Mouse (Mus musculus): Measurements from ENCODE around the gene Aldh9a1. TPM values are rescaled to one million over a fixed set of nuclear protein-coding genes. Genes with fewer than 3 reads are reported as not detected.

Gene Aldh9a1
- polyA plus RNA-seq, 1 experiment from 2014 or later = 112 TPM

DNA sequence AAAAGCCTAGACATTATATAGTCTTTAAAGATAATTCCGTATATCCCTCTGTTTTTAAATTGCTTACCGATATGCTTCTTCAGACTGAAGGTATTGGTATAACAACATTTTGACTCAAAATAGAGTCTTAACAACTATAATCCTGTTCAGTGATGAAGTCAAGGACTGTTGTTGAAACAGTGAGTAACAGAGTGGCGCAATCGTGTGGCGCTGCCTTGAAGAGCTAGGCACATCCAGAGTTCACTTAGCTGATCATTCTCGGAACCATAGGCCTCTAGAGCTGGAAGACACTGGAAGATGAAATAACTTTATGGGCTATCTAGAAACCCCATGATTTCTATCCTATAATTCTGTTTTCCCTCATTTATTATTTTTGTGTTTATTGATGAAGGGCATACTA lies 28.1 kb upstream of the Aldh9a1 start:
- Histone ChIP-seq H3K4me3 (ENCODE audit: low read depth, low read length) (no peak overlapping the region), H3K4me2 (no peak overlapping the region), H3K27ac (ENCODE audit: low read depth, low read length) (no peak overlapping the region), H3K27me3 (replicated peaks; ENCODE audit: control insufficient read depth, insufficient read depth, low read length) (no peaks in the 10 kb centered on the region), H3K4me1 (replicated peaks; ENCODE audit: control insufficient read depth, insufficient read depth, low read length) (no peaks in the 10 kb centered on the region), H3K9me3 (ENCODE audit: control insufficient read depth, low read length) (no peaks in the 10 kb centered on the region), H3K9ac (ENCODE audit: low read depth, low read length) (no peak overlapping the region), H3K36me3 (ENCODE audit: control insufficient read depth, insufficient read depth, low read length) (peaks cover 30% of the 10 kb centered on the region)
- ATAC-seq (replicated peaks; ENCODE audit: low FRiP score) (no peak), DNase-seq (ENCODE audit: low spot score) (no peak)
- WGBS = 93% methylated on average over 6 of the region's 6 CpGs

DNA sequence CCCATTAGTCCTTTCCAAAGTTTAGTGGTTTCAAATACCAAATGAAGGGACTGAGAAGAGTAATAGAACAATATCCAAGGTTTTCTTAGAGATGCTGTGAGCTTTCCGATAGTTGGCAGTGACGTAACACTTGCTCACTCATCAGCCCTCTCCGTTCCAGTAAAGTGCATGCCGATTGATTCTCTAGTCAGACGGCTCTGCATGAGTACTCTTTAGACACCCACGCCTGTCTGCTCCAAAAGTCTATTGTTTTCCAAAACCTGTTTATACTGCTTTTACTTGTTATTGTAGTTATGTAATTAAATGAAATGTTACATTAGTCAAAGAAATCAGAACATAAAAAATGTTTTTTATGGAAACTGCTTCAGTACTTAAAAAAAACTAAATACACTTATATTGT lies 21.0 kb upstream of the Aldh9a1 start:
- H3K4me3 ChIP-seq (ENCODE audit: low read depth, low read length) = no peak overlapping the region
- H3K4me1 ChIP-seq (replicated peaks; ENCODE audit: control insufficient read depth, insufficient read depth, low read length) = no peaks in the 10 kb centered on the region
- DNase-seq (ENCODE audit: low spot score) (no peak), ATAC-seq (replicated peaks; ENCODE audit: low FRiP score) (no peak)
- H3K4me2 ChIP-seq = no peak overlapping the region
- 91% methylated on average over 6 of the region's 6 CpGs for WGBS
- no peaks in the 10 kb centered on the region for H3K27me3 ChIP-seq (replicated peaks; ENCODE audit: control insufficient read depth, insufficient read depth, low read length)
- H3K36me3 ChIP-seq (ENCODE audit: control insufficient read depth, insufficient read depth, low read length) = peaks cover 22% of the 10 kb centered on the region
- H3K9ac ChIP-seq (ENCODE audit: low read depth, low read length) = no peak overlapping the region
- no peaks in the 10 kb centered on the region for H3K9me3 ChIP-seq (ENCODE audit: control insufficient read depth, low read length)
- no peak overlapping the region for H3K27ac ChIP-seq (ENCODE audit: low read depth, low read length)

DNA sequence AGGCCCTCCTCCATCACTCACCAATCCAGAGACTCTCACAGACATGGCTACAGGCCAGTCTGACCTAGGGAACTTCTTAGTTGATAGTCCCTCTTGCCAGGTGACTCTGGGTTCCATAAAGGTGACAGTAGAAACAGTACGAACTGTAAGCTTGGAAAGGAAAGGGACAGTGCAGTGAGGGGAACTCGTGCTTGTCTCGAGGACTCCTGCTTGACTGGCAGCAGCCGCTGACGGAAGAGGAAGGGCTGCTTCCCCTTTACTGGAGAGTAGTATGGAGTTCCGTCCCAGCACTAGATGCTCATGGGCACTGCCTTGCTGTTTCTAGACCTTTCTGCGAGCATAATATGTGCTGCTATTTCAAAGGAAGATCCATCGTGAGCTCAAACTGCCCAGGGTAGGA lies 18.7 kb upstream of the Aldh9a1 start:
- ATAC-seq (replicated peaks; ENCODE audit: low FRiP score) (no peak), DNase-seq (ENCODE audit: low spot score) (no peak)
- H3K9ac ChIP-seq (ENCODE audit: low read depth, low read length) = no peak overlapping the region
- no peaks in the 10 kb centered on the region for H3K4me1 ChIP-seq (replicated peaks; ENCODE audit: control insufficient read depth, insufficient read depth, low read length)
- no peaks in the 10 kb centered on the region for H3K9me3 ChIP-seq (ENCODE audit: control insufficient read depth, low read length)
- H3K36me3 ChIP-seq (ENCODE audit: control insufficient read depth, insufficient read depth, low read length) = peaks cover 19% of the 10 kb centered on the region
- 74% methylated on average over 8 of the region's 8 CpGs for WGBS
- no peaks in the 10 kb centered on the region for H3K27me3 ChIP-seq (replicated peaks; ENCODE audit: control insufficient read depth, insufficient read depth, low read length)
- no peak overlapping the region for H3K4me2 ChIP-seq
- H3K27ac ChIP-seq (ENCODE audit: low read depth, low read length) = no peak overlapping the region
- no peak overlapping the region for H3K4me3 ChIP-seq (ENCODE audit: low read depth, low read length)

DNA sequence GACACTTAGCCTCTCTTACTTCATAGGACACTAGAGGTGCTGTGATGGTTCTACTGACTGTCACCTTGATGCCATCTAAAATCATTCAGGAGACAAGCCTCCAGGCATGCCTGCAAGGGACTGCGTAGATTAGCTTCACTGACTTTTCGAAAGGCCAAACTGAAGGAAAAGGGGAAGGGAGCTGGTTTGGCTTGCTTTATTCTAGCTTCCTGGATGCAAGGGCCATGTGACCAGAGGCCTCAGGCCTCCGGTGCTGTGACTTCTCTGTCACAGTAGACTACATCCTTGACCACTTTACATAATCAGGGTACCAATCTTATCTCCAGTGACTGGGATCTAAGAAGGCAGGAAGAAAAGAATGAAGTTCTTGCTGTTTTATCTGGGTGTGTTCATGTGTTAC lies 13.4 kb upstream of the Aldh9a1 start:
- DNase-seq (ENCODE audit: low spot score) (no peak), ATAC-seq (replicated peaks; ENCODE audit: low FRiP score) (no peak)
- H3K4me1 ChIP-seq (replicated peaks; ENCODE audit: control insufficient read depth, insufficient read depth, low read length) = no peaks in the 10 kb centered on the region; the same call in 1 of the 2 replicates
- H3K4me3 ChIP-seq (ENCODE audit: low read depth, low read length) = no peak overlapping the region
- H3K27ac ChIP-seq (ENCODE audit: low read depth, low read length) = no peak overlapping the region
- H3K36me3 ChIP-seq (ENCODE audit: control insufficient read depth, insufficient read depth, low read length) = peaks cover 3% of the 10 kb centered on the region; the same call in 1 of the 2 replicates
- WGBS = 76% methylated on average over 3 of the region's 3 CpGs
- H3K4me2 ChIP-seq = no peak overlapping the region
- no peaks in the 10 kb centered on the region for H3K9me3 ChIP-seq (ENCODE audit: control insufficient read depth, low read length)
- no peaks in the 10 kb centered on the region for H3K27me3 ChIP-seq (replicated peaks; ENCODE audit: control insufficient read depth, insufficient read depth, low read length)
- no peak overlapping the region for H3K9ac ChIP-seq (ENCODE audit: low read depth, low read length)

DNA sequence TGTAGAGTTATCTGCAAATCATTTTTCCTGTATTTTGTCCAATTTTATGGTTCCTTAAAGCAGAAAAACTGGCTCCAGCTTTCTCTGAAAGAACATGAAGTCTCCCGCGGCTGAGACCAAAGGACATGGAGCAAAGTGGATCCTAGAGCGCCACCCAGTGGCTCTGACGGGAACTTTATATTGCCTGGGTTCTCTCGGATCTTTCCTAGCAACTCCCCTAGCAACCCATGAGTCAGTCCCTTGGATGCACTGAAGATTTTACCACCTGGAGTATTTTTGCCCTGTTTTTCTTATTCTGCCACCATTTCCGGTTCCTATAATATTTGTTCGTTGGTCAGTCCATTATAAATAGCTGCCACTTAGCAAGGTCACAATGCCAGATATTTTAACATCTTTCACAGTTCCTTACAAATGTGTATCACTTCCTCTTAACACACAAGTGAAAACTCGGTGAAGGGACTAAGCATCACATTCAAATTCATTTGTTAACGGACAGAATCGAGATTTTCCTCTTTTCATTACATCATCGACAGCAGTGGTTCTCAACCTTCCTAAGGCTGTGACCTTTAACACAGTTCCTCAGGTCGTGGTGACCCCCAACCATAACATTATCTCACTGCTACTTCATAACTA lies 12.2 kb upstream of the Aldh9a1 start:
- Histone ChIP-seq H3K4me3 (ENCODE audit: low read depth, low read length) (no peak overlapping the region), H3K36me3 (ENCODE audit: control insufficient read depth, insufficient read depth, low read length) (peaks cover 3% of the 10 kb centered on the region; the same call in 1 of the 2 replicates), H3K9ac (ENCODE audit: low read depth, low read length) (no peak overlapping the region), H3K9me3 (ENCODE audit: control insufficient read depth, low read length) (no peaks in the 10 kb centered on the region), H3K27ac (ENCODE audit: low read depth, low read length) (no peak overlapping the region), H3K4me1 (replicated peaks; ENCODE audit: control insufficient read depth, insufficient read depth, low read length) (no peaks in the 10 kb centered on the region; the same call in 1 of the 2 replicates), H3K27me3 (replicated peaks; ENCODE audit: control insufficient read depth, insufficient read depth, low read length) (no peaks in the 10 kb centered on the region), H3K4me2 (no peak overlapping the region; the same call in 1 of the 2 replicates)
- DNase-seq (ENCODE audit: low spot score) (peak; percentile 76), ATAC-seq (replicated peaks; ENCODE audit: low FRiP score) (peak; percentile 51)
- WGBS = 16% methylated on average over 12 of the region's 12 CpGs

DNA sequence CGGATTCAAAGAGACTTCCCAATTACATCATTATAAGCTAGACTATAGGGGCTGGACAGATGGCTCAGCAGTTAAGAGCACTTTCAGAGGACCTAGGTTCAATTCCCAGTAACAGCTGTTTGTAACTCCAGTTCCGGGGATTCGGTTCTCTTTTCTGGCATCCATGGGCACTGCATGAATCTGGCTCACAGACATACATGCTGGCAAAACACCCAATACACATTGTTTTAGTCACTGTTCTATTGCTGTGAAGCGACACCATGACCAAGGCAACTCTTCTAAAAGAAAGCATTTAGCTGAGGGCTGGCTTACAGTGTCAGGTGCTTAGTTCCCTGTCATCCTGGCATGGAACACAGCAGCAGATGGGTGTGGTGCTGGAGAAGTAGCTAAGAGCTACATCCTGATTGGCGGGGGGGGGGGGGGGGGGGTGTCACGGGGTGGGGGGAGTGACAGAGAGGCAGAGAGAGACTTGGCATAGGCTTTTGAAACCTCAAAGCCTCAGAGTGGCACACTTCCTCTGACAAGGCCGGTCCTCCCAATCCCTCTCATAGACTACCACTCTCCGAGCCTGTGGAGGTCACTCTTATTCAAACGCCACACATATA lies 10.5 kb upstream of the Aldh9a1 start:
- no peak overlapping the region for H3K4me3 ChIP-seq (ENCODE audit: low read depth, low read length)
- no peaks in the 10 kb centered on the region for H3K27me3 ChIP-seq (replicated peaks; ENCODE audit: control insufficient read depth, insufficient read depth, low read length)
- WGBS = 74% methylated on average over 9 of the region's 9 CpGs
- H3K4me1 ChIP-seq (replicated peaks; ENCODE audit: control insufficient read depth, insufficient read depth, low read length) = no peaks in the 10 kb centered on the region; the same call in 1 of the 2 replicates
- H3K4me2 ChIP-seq = no peak overlapping the region; the same call in 1 of the 2 replicates
- DNase-seq (ENCODE audit: low spot score) = no peak
- no peak overlapping the region for H3K9ac ChIP-seq (ENCODE audit: low read depth, low read length)
- H3K36me3 ChIP-seq (ENCODE audit: control insufficient read depth, insufficient read depth, low read length) = no peaks in the 10 kb centered on the region
- ATAC-seq (replicated peaks; ENCODE audit: low FRiP score) = no peak
- H3K9me3 ChIP-seq (ENCODE audit: control insufficient read depth, low read length) = no peaks in the 10 kb centered on the region
- H3K27ac ChIP-seq (ENCODE audit: low read depth, low read length) = no peak overlapping the region

DNA sequence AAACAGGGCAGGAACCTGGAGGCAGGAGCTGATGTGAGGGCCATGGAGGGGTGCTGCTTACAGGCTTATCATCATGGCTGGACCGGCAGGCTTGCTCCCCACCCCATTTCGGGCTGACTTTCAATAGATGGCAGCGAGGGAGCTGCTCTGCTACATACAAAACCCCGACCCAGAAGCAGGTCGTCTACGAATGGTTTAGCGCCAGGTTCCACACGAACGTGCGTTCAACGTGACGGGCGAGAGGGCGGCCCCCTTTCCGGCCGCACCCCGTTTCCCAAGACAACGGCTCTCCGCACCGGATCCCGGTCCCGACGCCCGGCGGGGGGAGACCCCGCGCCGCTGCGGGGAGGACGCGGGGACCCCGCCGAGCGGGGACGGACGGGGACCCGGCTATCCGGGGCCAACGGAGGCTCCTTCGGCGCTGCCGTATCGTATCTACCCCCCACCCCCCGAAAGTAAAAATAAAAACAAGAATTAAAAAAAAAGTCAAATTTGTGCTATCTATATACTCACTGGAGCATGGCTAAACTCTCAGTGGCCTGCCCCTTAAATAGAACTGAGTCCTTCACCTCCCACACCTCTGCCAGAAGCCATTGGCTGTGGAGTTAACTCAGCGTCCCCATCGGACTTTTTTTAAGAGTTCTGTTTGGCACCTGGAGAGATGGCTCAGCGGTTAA lies 9.5 kb upstream of the Aldh9a1 start:
- peak overlapping the region; percentile 65 for H3K9ac ChIP-seq (ENCODE audit: low read depth, low read length)
- H3K4me2 ChIP-seq = peak overlapping the region; percentile 86
- H3K9me3 ChIP-seq (ENCODE audit: control insufficient read depth, low read length) = no peaks in the 10 kb centered on the region
- no peak overlapping the region; the same call in 1 of the 2 replicates for H3K27ac ChIP-seq (ENCODE audit: low read depth, low read length)
- peak overlapping the region; percentile 58 for H3K4me3 ChIP-seq (ENCODE audit: low read depth, low read length)
- no peaks in the 10 kb centered on the region for H3K27me3 ChIP-seq (replicated peaks; ENCODE audit: control insufficient read depth, insufficient read depth, low read length)
- no peaks in the 10 kb centered on the region; the same call in 1 of the 2 replicates for H3K4me1 ChIP-seq (replicated peaks; ENCODE audit: control insufficient read depth, insufficient read depth, low read length)
- WGBS = 2% methylated on average over 47 of the region's 47 CpGs
- DNase-seq (ENCODE audit: low spot score) = peak; percentile 42
- H3K36me3 ChIP-seq (ENCODE audit: control insufficient read depth, insufficient read depth, low read length) = no peaks in the 10 kb centered on the region
- peak; percentile 71 for ATAC-seq (replicated peaks; ENCODE audit: low FRiP score)

DNA sequence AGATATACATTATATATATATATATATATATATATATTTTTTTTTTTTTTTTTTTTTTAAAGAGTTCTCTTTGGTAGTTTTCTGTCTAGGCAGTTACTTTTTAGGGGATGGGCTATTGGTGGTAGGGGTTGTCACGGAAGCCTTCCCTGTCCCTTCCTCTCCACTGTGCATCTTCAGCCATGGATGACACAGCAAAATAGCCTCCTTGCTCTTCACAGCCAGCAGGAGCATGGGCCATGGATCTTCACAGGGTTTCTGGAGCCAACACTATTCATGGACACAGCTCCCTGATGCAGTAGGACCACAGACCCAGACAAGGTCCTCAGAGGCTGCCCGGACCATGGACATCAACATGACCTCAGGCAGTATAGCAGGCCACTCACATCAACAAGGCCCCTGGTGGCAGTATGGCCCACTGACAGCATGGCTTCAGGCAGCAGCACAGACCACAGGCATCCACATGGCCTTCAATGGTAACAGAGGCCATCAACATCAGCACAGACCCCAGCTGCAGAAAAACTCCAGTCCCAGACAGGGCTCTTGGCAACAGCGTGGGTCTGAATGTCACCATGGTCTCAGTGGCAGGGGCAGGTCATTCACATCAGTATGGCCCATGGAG lies 8.8 kb upstream of the Aldh9a1 start:
- Histone ChIP-seq H3K4me3 (ENCODE audit: low read depth, low read length) (peak overlapping the region; percentile 58; the same call in 1 of the 2 replicates), H3K4me2 (peak overlapping the region; percentile 86), H3K27me3 (replicated peaks; ENCODE audit: control insufficient read depth, insufficient read depth, low read length) (no peaks in the 10 kb centered on the region), H3K4me1 (replicated peaks; ENCODE audit: control insufficient read depth, insufficient read depth, low read length) (no peaks in the 10 kb centered on the region; the same call in 1 of the 2 replicates), H3K36me3 (ENCODE audit: control insufficient read depth, insufficient read depth, low read length) (no peaks in the 10 kb centered on the region), H3K27ac (ENCODE audit: low read depth, low read length) (no peak overlapping the region), H3K9ac (ENCODE audit: low read depth, low read length) (0 out of 2 replicates have a peak overlapping the region, but pooled peaks have one; percentile 5), H3K9me3 (ENCODE audit: control insufficient read depth, low read length) (no peaks in the 10 kb centered on the region)
- DNase-seq (ENCODE audit: low spot score) = no peak
- WGBS = 83% methylated on average over 3 of the region's 3 CpGs
- ATAC-seq (replicated peaks; ENCODE audit: low FRiP score) = peak; percentile 58
